Mouse (Mus musculus) myocyte (in vitro differentiated cells): ENCODE results near the gene Tdrd9.

Source experiments
- MAX ChIP-seq: IDR thresholded peaks from one replicate; pipeline ENCODE4 v1.6.1; 2011; ENCODE audit warnings: low read depth, mild to moderate bottlenecking, control low read depth
- MYOG ChIP-seq, 3 experiments: IDR thresholded peaks; one replicate each; pipeline ENCODE4 v1.6.1; 2011; ENCODE audit warnings: control low read depth in 2 of 3, low read depth in 2 of 3, mild to moderate bottlenecking in 2 of 3; ENCODE audit not compliant: insufficient read length in 2 of 3, control insufficient read depth in 1 of 3, insufficient read depth in 1 of 3
- POLR2A ChIP-seq: IDR thresholded peaks from one replicate; pipeline ENCODE4 v1.6.1; 2011; ENCODE audit warnings: low read depth, mild to moderate bottlenecking, control low read depth, moderate library complexity; ENCODE audit not compliant: insufficient read length
- POLR2AphosphoS2 ChIP-seq: IDR thresholded peaks from one replicate; pipeline ENCODE4 v1.6.1; 2011; ENCODE audit warnings: low read depth, control low read depth; ENCODE audit not compliant: insufficient read length
- REST ChIP-seq: IDR thresholded peaks from one replicate; pipeline ENCODE4 v1.6.1; 2011; ENCODE audit warnings: mild to moderate bottlenecking, control low read depth, moderate library complexity; ENCODE audit not compliant: insufficient read depth, insufficient read length
- TCF12 ChIP-seq: IDR thresholded peaks from one replicate; pipeline ENCODE4 v1.6.1; 2011; ENCODE audit warnings: mild to moderate bottlenecking, control low read depth; ENCODE audit not compliant: poor library complexity, insufficient read depth, severe bottlenecking
- USF1 ChIP-seq: IDR thresholded peaks from one replicate; pipeline ENCODE4 v1.6.1; 2011; ENCODE audit warnings: low read depth, mild to moderate bottlenecking, control low read depth, moderate library complexity

GRCm38 (mm10) chr12:112025907-112026645 lies 54.7 kb downstream of the Tdrd9 start:
- no peak for TF ChIP-seq POLR2A
- no peak for TF ChIP-seq MAX
- TF ChIP-seq POLR2AphosphoS2: no peak
- no peak for TF ChIP-seq TCF12
- TF ChIP-seq USF1: no peak
- TF ChIP-seq REST: no peak
- peak; percentile 27 to 79 (median 38) for TF ChIP-seq MYOG (IDR thresholded peaks at IDR 0.05; ENCODE audit: control insufficient read depth in 1 of 3, insufficient read depth in 1 of 3, insufficient read length in 2 of 3, low read depth in 2 of 3)
